Mouse (Mus musculus): ENCODE results near the gene Tial1. TPM values are rescaled to one million over a fixed set of nuclear protein-coding genes. Genes with fewer than 3 reads are reported as not detected.

Tial1 gene
- total RNA-seq (2021): 100 to 1,000 TPM in 1 of 2 experiments, 10 to 100 TPM in 1; 94.6 to 101 TPM
- long read RNA-seq, experiment 1, full-length matches to known transcripts: 15 of 32 reads
- long read RNA-seq, experiment 1, partial matches to known transcripts: 5 of 32 reads
- long read RNA-seq, experiment 1, other reads (novel, unspliced or antisense): 12 of 32 reads
- long read RNA-seq, experiment 2, full-length matches to known transcripts: 7 of 19 reads
- long read RNA-seq, experiment 2, partial matches to known transcripts: 4 of 19 reads
- long read RNA-seq, experiment 2, other reads (novel, unspliced or antisense): 8 of 19 reads

DNA sequence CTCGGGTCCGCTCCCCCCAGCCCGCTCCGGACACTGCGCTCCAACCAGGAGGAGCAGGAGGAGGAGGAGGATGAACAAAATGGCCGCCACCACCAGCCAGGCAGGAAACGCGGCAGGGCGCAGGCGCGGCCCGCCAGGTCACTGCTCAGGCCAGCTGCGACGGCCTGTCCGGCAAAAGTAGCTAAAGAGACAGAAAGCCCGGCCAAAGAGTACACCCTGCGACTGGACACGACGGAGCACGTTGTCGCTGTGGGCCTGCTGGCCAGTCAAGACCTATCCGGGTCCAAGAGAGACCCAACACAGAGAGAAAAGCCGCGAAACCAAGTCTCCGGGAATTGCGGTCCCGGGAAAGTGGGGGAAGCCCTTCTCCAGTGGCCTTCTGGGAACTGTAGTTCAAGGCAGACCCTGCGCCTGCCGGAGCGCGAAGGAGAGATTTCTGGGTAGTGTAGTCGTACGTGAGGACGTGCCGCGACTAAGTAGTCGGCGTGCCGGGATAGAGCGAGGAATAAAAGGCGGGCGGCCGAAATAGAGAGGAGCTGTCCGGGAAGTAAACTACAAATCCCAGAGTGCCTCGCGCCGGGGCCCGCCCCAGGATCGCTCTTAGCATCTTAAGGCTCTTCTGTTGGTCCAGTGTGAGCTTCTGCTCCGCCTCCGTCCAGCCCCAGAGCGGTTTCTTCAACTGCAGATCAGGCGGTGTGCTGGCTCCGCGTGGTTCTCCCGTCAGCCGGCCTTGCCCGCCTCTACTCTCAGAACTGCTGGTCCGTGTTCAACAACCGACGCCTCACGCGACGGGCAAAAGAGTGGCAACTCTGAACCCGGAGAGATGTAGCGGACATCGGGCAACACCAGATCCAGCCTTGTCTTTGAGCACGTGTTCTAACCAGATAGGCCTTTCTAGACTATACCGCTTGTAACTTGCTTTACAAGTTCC lies at the start of gene Tial1:
Tial1 (minus strand) TSS at position 433 of the 931 bp plus-strand sequence.
- DNase-seq (ENCODE audit: low spot score in 2 of 2): peak; percentile 98 to 99

- DNase-seq (ENCODE audit: low spot score in 2 of 2): peak; percentile 55 to 61
Observed at GRCm38 (mm10) chr7:128504091-128504490, 42.6 kb upstream of the Tial1 start.

DNA sequence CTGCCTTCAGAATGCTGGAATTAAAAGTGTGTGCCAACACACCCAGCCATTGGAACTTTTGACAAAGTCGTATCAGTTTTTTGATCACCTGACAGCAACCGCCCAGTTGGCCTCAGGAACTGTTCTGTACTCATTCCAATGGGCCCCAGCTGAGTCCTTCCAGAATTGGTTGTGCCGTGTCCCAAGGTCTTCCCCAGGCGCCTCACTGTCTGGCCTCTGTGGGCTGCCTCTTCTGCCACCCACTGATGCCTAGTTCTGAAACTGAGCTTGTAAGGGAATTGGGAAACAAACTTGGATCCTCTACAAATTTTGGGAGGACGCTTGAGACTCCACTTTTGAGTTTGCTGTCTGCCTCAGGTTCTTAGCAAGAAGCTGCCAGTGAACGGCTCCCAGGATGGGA lies 38.3 kb upstream of the Tial1 start:
- no peak for DNase-seq (ENCODE audit: low spot score in 2 of 2)

- DNase-seq (ENCODE audit: low spot score in 2 of 2): no peak
Observed at GRCm38 (mm10) chr7:128494546-128494945, 33.0 kb upstream of the Tial1 start.

DNA sequence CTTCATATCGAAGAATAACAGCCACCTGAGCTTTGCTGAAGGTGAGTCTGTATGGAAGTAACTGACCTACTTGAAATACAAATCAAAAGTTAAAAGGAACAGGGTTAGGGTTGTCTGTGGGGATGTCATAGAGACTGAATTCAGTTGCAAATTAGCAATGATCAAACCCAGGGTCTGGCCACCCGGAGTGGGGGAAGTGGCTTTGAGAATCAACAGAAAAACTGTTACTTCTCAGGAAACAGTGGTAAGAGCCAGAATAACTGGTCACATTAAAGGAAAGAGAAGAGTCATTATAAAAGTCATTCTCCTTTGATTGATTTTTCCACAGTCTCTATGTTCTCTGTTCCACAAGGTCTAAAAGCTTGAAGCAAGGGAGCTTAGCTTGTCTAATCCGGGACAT lies 27.5 kb upstream of the Tial1 start:
- DNase-seq (ENCODE audit: low spot score in 2 of 2): no peak

- DNase-seq (ENCODE audit: low spot score in 2 of 2): peak; percentile 74 to 76
Observed at GRCm38 (mm10) chr7:128474322-128474721, 12.8 kb upstream of the Tial1 start.

DNA sequence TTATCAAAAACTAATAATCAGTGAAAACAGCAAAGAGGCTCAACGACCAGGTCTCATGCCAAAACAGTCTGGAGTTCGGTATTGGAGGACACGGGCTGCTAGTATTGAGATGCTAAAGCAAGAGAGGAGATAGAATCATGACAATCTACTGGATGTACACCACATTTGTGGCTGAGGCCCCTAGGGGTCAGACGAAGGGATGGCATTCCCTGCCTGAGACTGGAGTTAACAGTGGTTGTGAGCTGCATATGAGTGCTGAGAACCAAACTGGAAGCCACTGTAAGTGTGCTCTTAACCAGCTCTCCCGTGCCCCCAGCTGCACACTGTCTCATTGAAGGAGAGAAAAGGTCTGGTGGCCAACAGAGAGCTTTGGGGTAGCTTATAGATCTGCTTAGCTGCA lies 889 bp upstream of the Tial1 start:
- no peak for DNase-seq (ENCODE audit: low spot score in 2 of 2)

DNA sequence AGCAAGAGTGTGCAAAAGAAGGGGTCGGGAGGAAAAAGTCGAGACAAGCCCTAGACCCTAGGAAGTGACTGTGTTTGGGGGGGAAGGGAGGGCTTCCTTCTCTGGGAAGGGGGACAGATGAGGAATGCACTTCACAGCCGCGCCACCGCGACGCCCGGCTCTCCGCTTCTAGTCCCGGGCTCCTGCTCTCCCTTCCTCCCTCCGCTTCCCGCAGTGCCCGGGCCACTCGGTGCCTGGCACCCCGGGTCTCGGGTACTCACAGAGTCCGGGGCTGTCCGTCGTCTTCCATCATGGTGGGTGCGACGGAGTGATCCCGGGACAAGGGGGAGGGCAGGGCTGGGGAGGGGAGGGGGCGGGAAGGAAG lies 670 bp downstream of the Tial1 start:
- DNase-seq (ENCODE audit: low spot score in 2 of 2): peak in 1 of 2 experiments; percentile 28

GRCm38 (mm10) chr7:128460131-128460864 lies 1.2 kb downstream of the Tial1 start:
- DNase-seq (ENCODE audit: low spot score in 2 of 2): peak; percentile 16 to 18

- no peak for DNase-seq (ENCODE audit: low spot score in 2 of 2)
Observed at GRCm38 (mm10) chr7:128459791-128460130, 1.8 kb downstream of the Tial1 start.

- no peak for DNase-seq (ENCODE audit: low spot score in 2 of 2)
Observed at GRCm38 (mm10) chr7:128458011-128458410, 3.5 kb downstream of the Tial1 start.

DNA sequence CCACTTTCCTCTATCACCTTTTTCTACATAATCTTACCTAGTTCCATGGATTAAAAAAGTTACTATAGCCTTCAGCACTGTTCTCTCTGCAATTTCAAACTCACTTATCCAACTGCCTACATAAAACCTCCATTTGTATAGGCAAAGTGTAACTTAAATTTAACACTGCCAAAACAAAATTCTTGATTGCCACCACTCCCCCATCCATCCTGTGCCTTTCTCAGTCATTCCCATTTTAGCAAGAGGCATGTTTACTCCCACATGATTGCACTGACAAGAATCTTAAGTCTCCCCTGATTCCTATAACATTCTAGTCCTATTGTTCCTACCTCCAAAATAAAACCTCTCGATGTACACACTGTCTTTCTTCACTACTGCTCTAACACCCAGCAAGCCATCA lies 8.8 kb downstream of the Tial1 start:
- DNase-seq (ENCODE audit: low spot score in 2 of 2): no peak

DNA sequence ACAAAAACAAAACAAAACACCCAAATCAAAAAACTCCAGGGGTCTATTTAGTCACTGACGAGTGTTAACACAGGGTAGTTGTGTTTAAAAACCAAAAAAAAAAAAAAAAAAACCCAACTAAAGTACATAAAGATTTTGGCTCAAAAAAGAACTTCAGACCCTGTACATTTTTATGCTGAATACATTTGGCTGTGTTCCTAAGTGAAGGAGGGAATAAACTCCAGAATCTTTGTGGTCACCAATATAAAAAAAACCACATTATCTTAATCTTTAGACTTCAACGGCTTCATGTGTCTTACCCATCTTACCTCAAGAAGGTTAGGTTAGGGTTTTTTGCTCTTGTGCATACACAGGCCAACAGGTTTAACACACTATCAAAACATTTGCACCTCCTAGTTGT lies 20.9 kb downstream of the Tial1 start:
- DNase-seq (ENCODE audit: low spot score in 2 of 2): no peak

DNA sequence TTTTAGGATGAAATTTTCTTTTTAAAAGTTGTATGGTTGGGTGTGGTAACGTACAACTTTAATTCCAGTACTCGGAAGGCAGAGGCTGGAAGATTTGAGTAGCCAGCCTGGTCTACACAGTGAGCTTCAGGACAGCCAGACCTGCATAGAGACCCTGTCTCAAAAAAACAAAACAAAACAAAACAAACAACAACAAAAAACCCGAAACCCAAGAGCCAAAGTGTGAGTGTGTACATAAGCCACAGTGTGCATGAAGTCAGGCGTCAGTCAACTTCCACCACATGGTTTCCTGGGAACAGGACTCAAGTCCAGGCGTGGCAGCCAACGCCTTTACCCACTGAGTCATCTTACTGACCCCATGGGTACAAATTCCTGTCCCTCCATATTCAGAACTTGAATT lies 22.3 kb downstream of the Tial1 start:
- DNase-seq (ENCODE audit: low spot score in 2 of 2): no peak

DNA sequence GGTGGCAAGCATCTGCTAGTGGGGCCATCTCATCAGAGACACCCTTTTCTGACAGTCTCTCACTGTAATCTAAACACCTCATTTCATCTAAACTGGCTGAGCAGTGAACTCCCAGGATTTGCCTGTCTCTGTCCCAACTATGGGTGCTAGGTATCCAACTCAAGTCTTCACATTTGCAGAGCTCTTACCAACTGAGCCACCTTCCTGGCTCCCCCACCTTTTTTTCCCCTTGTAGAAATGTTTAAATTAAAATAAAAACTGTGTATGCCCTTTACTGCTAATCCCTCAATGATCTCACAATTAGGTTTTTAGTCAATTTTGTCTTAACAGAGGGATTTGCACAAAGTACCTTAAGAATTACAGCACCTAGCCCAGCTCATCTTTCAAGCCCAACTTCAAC lies 23.4 kb downstream of the Tial1 start:
- no peak for DNase-seq (ENCODE audit: low spot score in 2 of 2)

DNA sequence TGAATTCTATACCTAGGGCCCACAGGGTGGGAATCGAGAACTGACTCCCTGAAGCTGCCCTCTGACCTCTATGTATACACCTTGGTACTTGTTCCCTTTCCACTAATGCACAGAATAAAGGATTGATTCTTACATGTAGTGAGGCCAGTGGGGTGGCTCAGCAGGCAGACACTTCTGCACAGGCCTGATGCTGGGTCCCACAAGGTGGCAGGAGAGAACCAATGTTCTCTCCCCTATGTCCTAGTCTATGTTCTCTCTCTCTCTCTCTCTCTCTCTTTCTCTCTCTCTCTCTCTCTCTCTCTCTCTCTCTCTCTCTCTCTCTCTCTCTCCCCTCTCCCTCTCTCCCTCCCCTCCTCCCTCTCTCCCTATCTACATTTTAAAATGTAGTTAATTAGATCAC lies 28.3 kb downstream of the Tial1 start:
- no peak for DNase-seq (ENCODE audit: low spot score in 2 of 2)

- no peak for DNase-seq (ENCODE audit: low spot score in 2 of 2)
Observed at GRCm38 (mm10) chr7:128432574-128432973, 28.9 kb downstream of the Tial1 start.

DNA sequence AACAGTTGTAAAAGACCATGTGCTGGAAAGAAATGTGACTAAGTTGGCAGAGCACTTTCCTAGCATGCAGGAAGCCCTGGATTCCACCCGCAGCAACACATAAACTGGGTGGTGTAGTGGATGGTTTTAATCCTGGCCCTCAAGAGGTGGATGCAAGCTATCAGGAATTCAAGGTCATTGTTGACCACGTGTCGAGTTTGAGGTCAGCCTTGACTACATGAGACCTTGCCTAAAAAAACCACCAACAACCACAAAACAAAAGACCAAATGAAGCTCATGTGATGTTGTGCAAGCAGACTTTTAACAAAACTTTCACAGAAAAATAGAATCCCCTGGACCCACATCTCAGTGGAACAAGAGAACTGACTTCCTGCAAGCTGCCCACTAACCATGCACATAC lies 39.0 kb downstream of the Tial1 start:
- no peak for DNase-seq (ENCODE audit: low spot score in 2 of 2)

DNA sequence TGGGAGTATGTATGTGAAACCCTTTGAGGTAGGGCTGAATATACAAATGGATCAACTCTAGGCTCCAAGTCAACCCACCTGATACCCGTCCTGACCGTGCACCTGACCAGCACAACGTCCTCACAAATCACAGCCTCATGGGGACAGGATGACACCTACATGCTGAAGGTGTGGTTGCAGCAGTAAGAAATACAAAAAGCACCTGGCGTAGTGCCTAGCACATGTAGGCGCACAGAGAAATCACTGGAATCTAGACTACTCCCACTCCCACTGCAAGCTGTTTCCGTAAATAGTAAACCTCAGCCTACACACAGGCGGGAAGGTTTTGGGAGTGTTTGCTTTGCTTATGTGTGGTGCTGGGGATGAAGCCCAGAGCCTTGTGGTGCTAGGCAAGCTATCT lies 39.8 kb downstream of the Tial1 start:
- peak in 1 of 2 experiments; percentile 28 for DNase-seq (ENCODE audit: low spot score in 2 of 2)

GRCm38 (mm10) chr7:128419690-128420089 lies 41.8 kb downstream of the Tial1 start:
- no peak for DNase-seq (ENCODE audit: low spot score in 2 of 2)

DNA sequence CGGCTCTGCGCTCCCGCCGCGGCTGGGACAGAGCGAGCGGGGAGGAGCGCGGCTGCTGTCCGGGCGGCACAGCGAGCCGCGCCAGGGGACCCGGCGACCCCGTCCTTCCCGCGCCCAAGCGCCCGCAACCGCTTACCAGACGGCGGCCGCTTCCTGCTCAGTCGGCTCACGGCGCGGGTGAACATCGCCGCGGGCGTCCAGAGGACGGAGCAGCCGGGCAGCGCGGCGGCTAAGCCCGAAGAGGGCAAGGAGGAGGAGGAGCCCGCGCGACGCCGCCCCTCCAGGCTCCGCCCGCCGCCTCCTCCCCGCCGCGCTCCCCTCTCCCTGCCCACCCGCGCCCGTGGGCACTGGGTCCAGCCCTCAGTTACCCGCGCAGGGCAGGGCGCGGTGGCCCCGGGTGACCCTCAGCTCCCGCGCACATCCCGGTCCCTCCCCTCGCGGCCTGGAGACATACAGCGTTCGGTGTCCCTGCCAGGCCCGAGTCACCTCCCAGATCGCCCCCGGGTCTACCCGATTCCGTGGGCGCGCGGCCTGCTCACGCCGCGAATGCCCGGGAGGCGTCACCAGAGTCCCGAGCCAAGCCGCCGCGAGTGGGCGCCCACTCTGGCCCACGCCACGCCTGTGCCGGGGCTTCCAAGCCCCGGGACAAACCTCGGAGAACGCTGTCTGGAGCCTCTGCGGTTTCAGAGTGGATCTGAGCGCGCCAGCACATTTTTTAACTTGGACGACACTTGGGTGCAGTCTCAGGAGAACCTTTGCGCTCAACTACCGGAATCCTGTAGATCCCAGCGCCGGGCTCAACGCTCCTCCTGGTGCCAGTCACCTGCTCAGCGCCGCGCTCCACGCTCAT lies 43.4 kb downstream of the Tial1 start, which contains the start of gene Rgs10:
Rgs10 (minus strand) TSS at position 829 of the 850 bp plus-strand sequence.
- DNase-seq (ENCODE audit: low spot score in 2 of 2): peak; percentile 28 to 62
